Mouse (Mus musculus): ENCODE results near the gene Vax2.

DNA sequence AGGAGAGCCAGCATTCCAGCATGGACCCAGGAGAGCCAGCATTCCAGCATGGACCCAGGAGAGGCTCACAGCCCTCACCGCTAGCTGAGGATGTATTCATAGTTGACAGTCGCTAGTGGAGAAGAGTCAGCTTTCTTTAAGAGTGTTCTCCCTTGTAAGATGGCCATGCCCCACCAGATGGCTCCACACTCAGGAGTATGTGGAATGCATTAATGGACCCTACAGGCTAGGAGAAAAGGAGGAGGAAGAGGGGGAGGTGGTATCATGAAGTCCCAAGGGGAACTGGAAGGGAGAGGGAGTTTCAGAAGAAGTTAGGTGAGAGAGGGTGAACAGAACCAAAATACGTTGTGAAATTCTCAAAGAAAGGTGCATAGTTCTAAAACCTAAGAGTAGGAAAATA, 15.3 kb upstream of the Vax2 start:
- TF ChIP-seq CTCF (IDR thresholded peaks at IDR 0.05; ENCODE audit: borderline replicate concordance, extremely low read depth, insufficient read depth, insufficient read length) (peak; percentile 9; the same call in 1 of the 2 replicates), POLR2A (IDR thresholded peaks at IDR 0.05; ENCODE audit: borderline replicate concordance, extremely low read depth, insufficient read depth, insufficient read length, poor library complexity, severe bottlenecking) (no peak)
